Mouse (Mus musculus) erythroblast, embryonic 14.5 days (primary cell): ENCODE data around the gene Wdr18.

Source experiments
- GATA1 ChIP-seq: IDR thresholded peaks from 2 replicates; pipeline ENCODE4 v1.6.1; 2012; ENCODE audit warnings: low read length, inconsistent platforms, mixed read lengths
- TAL1 ChIP-seq: IDR thresholded peaks from 3 replicates; pipeline ENCODE4 v1.6.1; 2012; ENCODE audit warnings: low read length, inconsistent platforms, mixed read lengths

GRCm38 (mm10) chr10:79934272-79934721, 25.7 kb upstream of the Wdr18 start:
- TF ChIP-seq GATA1 = no peak
- no peak for TF ChIP-seq TAL1
